Mouse (Mus musculus) MEL-GATA-1-ER (cell line): ENCODE data around the gene Pcx.

Experiments used
- DNase-seq: peaks from one replicate; pipeline ENCODE4 v3.0.0-alpha.2; 2012; ENCODE audit warnings: low read depth; ENCODE audit errors: extremely low read depth

Pcx gene

GRCm38 (mm10) chr19:4496535-4497262, 13.6 kb upstream of the Pcx start:
- DNase-seq: no peak

GRCm38 (mm10) chr19:4497263-4497973, 12.9 kb upstream of the Pcx start:
- no peak for DNase-seq

GRCm38 (mm10) chr19:4498062-4498933, 12.0 kb upstream of the Pcx start, which contains the start of gene 2010003K11Rik:
2010003K11Rik (minus strand) TSS chr19:4498583.
- no peak for DNase-seq

- no peak for DNase-seq
These were observed 7.6 kb upstream of the Pcx start for GRCm38 (mm10) chr19:4502701-4503100.

- no peak for DNase-seq
These were observed 5.4 kb upstream of the Pcx start for GRCm38 (mm10) chr19:4504830-4505229.

GRCm38 (mm10) chr19:4507746-4508145, 2.5 kb upstream of the Pcx start:
- DNase-seq: no peak

GRCm38 (mm10) chr19:4511116-4511841, 1.0 kb downstream of the Pcx start:
- no peak for DNase-seq

- no peak for DNase-seq
These were observed 3.1 kb downstream of the Pcx start for GRCm38 (mm10) chr19:4513236-4513858.

GRCm38 (mm10) chr19:4515746-4516145, 5.5 kb downstream of the Pcx start:
- DNase-seq: no peak

GRCm38 (mm10) chr19:4516288-4516687, 6.0 kb downstream of the Pcx start:
- no peak for DNase-seq

- no peak for DNase-seq
These were observed 7.2 kb downstream of the Pcx start for GRCm38 (mm10) chr19:4517483-4517882.

- DNase-seq: no peak
These were observed 11.3 kb downstream of the Pcx start for GRCm38 (mm10) chr19:4521426-4522050.

GRCm38 (mm10) chr19:4534646-4535045, 24.4 kb downstream of the Pcx start:
- no peak for DNase-seq

- no peak for DNase-seq
These were observed 25.6 kb downstream of the Pcx start for GRCm38 (mm10) chr19:4535922-4536321.

GRCm38 (mm10) chr19:4536606-4537005, 26.3 kb downstream of the Pcx start:
- DNase-seq: no peak

- DNase-seq: no peak
These were observed 30.0 kb downstream of the Pcx start for GRCm38 (mm10) chr19:4540263-4540662.

GRCm38 (mm10) chr19:4540992-4541391, 30.7 kb downstream of the Pcx start:
- DNase-seq: no peak

- DNase-seq: no peak
These were observed 31.8 kb downstream of the Pcx start for GRCm38 (mm10) chr19:4542081-4542480.

GRCm38 (mm10) chr19:4545091-4545490, 34.8 kb downstream of the Pcx start:
- DNase-seq: no peak

GRCm38 (mm10) chr19:4545841-4546240, 35.6 kb downstream of the Pcx start:
- no peak for DNase-seq
